Mouse (Mus musculus): ENCODE data around the gene Wdr18. TPM values are rescaled to one million over a fixed set of nuclear protein-coding genes. Genes with fewer than 3 reads are reported as not detected.
A peak's percentile ranks its signal among the peaks of the same experiment; 100 is the strongest.

Gene Wdr18
- total RNA-seq, 2 experiments from 2014 or later = 21.0 to 22.9 TPM

- DNase-seq (ENCODE audit: low spot score) = no peak
Observed at GRCm38 (mm10) chr10:79994397-79995115, 34.6 kb downstream of the Wdr18 start.

- DNase-seq (ENCODE audit: low spot score) = no peak
Observed at GRCm38 (mm10) chr10:79995636-79996035, 35.7 kb downstream of the Wdr18 start.

GRCm38 (mm10) chr10:79996272-79997033 lies 36.5 kb downstream of the Wdr18 start, which contains the start of gene Abca7:
Gene Abca7, plus strand, starts transcription at chr10:79996494.
- DNase-seq (ENCODE audit: low spot score) = peak; percentile 98

GRCm38 (mm10) chr10:79997034-79997760 lies 37.2 kb downstream of the Wdr18 start:
- DNase-seq (ENCODE audit: low spot score) = peak; percentile 58

- DNase-seq (ENCODE audit: low spot score) = no peak
Observed at GRCm38 (mm10) chr10:79997819-79998218, 37.9 kb downstream of the Wdr18 start.

GRCm38 (mm10) chr10:80001945-80002344 lies 42.0 kb downstream of the Wdr18 start:
- no peak for DNase-seq (ENCODE audit: low spot score)

- no peak for DNase-seq (ENCODE audit: low spot score)
Observed at GRCm38 (mm10) chr10:80002829-80003228, 42.9 kb downstream of the Wdr18 start.

GRCm38 (mm10) chr10:80003374-80004232 lies 43.7 kb downstream of the Wdr18 start:
- DNase-seq (ENCODE audit: low spot score) = no peak

- no peak for DNase-seq (ENCODE audit: low spot score)
Observed at GRCm38 (mm10) chr10:80004233-80004705, 44.3 kb downstream of the Wdr18 start.

- DNase-seq (ENCODE audit: low spot score) = no peak
Observed at GRCm38 (mm10) chr10:80011740-80012139, 51.8 kb downstream of the Wdr18 start.

GRCm38 (mm10) chr10:80013609-80014008 lies 53.7 kb downstream of the Wdr18 start:
- no peak for DNase-seq (ENCODE audit: low spot score)

GRCm38 (mm10) chr10:80014484-80015290 lies 54.7 kb downstream of the Wdr18 start:
- no peak for DNase-seq (ENCODE audit: low spot score)

GRCm38 (mm10) chr10:80015583-80015982 lies 55.6 kb downstream of the Wdr18 start:
- no peak for DNase-seq (ENCODE audit: low spot score)

GRCm38 (mm10) chr10:80016511-80016910 lies 56.6 kb downstream of the Wdr18 start, which contains the start of gene Arhgap45:
Gene Arhgap45, plus strand, starts transcription at chr10:80016653.
- DNase-seq (ENCODE audit: low spot score) = no peak

- no peak for DNase-seq (ENCODE audit: low spot score)
Observed at GRCm38 (mm10) chr10:80016931-80017330, 57.0 kb downstream of the Wdr18 start.

- no peak for DNase-seq (ENCODE audit: low spot score)
Observed at GRCm38 (mm10) chr10:80017361-80017760, 57.4 kb downstream of the Wdr18 start.

GRCm38 (mm10) chr10:80017771-80018170 lies 57.8 kb downstream of the Wdr18 start:
- no peak for DNase-seq (ENCODE audit: low spot score)

- DNase-seq (ENCODE audit: low spot score) = no peak
Observed at GRCm38 (mm10) chr10:80018739-80019297, 58.9 kb downstream of the Wdr18 start.

GRCm38 (mm10) chr10:80019471-80020131 lies 59.6 kb downstream of the Wdr18 start:
- no peak for DNase-seq (ENCODE audit: low spot score)

Data from gastrocnemius, adult 18-20 months (tissue).